Mouse (Mus musculus) effector memory CD4-positive, alpha-beta T cell, adult 5 months (primary cell): Measurements from ENCODE around the gene Igsf10. TPM values are rescaled to one million over a fixed set of nuclear protein-coding genes. Genes with fewer than 3 reads are reported as not detected.

Source experiments
- polyA plus RNA-seq: library from polyadenylated mRNA; unstranded; fragments of 100-300 nt; shearing (Covaris generic); gene quantifications from one replicate; pipeline ENCODE4 v1.2.1, GENCODE M21; 2017

Gene Igsf10
- not detected for polyA plus RNA-seq

GRCm38 (mm10) chr3:59344065-59344905 lies at the start of gene Igsf10:
Igsf10 (minus strand) TSS chr3:59344394.

Other genes with a start within 250 kb of the Igsf10 start
- gene Gpr171, start 242.6 kb downstream of the Igsf10 start, polyA plus RNA-seq, result 92.3 TPM
- 2.8 TPM for gene P2ry14, start 190.8 kb downstream of the Igsf10 start, polyA plus RNA-seq
- not detected for gene Gpr87, start 149.3 kb downstream of the Igsf10 start, polyA plus RNA-seq
- gene P2ry13, start 133.5 kb downstream of the Igsf10 start, polyA plus RNA-seq, result not detected
- not detected for gene P2ry12, start 81.5 kb downstream of the Igsf10 start, polyA plus RNA-seq